Mouse (Mus musculus) lung, postnatal 36 days (tissue): Measurements from ENCODE around the gene Add1.
A peak's percentile ranks its signal among the peaks of the same experiment; 100 is the strongest.

Experiments
- DNase-seq: peaks from one replicate; pipeline ENCODE4 v3.0.0; 2022; ENCODE audit warnings: mixed read lengths

The Add1 gene

GRCm38 (mm10) chr5:34573268-34574221 lies at the start of gene Add1:
TSS of gene Add1 (plus strand) at chr5:34573664.
- DNase-seq = peak; percentile 97

DNA sequence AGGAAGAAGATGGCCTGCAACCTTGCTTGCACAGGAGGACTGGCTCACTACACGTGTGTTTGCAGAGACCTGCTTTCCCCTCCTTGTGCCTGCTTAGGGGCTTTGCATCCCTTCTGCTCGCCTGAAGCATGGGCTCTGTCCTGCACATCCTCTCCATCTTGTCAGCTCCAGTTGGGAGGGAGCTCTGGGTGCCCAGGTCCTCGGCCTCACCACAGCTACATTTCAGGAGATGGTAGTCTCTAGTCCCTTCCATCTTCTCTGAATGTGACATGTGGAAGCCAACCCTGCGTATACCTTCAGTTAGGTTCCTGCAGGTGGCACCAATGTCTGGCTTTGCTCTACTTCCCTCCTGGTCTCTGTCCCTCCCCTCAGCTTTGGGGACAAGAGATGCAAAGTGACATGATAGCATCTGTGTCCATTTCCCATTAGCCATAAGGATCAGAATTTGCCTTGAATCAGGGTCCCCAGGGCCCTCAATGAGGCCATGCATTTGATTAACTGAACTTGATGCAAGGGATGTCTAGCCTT lies 49.4 kb upstream of the Add1 start:
- DNase-seq = no peak

- no peak for DNase-seq
Measured at GRCm38 (mm10) chr5:34524511-34524910, 49.0 kb upstream of the Add1 start.

- peak; percentile 98 for DNase-seq
Measured at GRCm38 (mm10) chr5:34525663-34526476, 47.6 kb upstream of the Add1 start, which contains the start of gene Sh3bp2. TSS of gene Sh3bp2 (plus strand) at chr5:34525838.

GRCm38 (mm10) chr5:34526477-34526775 lies 47.0 kb upstream of the Add1 start:
- no peak for DNase-seq

DNA sequence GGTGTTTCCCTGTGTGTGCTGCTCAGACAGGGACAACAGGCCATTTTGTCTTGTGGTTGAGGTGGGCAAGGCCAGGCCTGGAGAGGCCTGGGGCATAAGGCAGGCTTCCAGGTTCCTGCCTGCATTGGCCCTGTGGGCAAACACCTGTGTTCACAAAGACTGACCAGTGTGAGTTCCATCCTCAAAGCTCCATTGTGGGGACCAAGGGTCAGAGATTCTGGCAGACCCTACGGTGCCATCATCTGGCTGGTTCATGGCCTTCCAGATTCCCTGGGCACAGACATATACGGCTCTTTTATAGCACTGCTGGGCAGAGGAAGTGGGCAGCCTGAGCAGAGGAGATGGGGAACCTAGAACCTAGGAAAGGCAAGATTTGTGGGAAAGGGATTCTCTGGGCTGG lies 46.1 kb upstream of the Add1 start:
- no peak for DNase-seq

- no peak for DNase-seq
Measured at GRCm38 (mm10) chr5:34528724-34529123, 44.7 kb upstream of the Add1 start.

DNA sequence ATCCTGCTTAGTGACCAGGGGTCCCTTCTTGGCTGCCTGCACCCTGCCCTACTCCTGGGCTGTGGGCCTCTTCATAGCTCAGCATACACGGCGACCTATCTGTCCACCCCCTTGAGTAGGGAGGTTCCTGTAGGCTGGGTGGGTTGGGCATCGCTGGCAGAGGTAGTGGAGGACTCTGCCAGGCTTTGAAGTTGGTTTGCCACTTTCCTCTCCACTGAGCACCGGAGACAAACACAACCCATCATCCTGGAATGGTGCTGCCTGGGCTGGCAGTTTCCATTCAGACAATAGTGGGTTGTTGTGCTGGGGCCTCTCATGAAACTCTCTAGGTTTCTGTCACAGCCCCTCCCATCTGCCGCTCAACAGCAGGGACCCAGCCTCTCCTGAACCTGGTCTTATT lies 43.3 kb upstream of the Add1 start:
- DNase-seq = no peak

GRCm38 (mm10) chr5:34530687-34531086 lies 42.8 kb upstream of the Add1 start:
- no peak for DNase-seq

DNA sequence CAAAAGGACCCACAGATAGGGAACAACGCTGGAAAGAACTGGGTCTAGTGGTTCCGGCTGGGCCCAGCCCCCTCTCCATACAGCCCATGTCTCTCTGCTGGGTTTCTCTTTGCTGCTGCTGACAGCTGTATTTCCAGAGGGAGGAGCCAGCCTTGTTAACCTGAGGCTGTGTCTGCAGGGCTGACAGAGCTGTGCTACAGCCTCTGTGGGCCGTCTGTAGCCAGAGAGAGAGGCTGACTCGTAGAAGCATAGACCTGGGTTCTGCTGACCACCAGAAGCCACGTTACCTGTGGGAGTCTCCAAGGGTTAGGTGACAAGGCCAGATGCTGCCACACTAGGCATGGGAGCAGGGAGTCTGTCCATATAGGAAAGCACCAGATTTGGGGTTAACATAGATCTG lies 40.4 kb upstream of the Add1 start:
- no peak for DNase-seq

GRCm38 (mm10) chr5:34533820-34534219 lies 39.6 kb upstream of the Add1 start:
- DNase-seq = peak; percentile 53

DNA sequence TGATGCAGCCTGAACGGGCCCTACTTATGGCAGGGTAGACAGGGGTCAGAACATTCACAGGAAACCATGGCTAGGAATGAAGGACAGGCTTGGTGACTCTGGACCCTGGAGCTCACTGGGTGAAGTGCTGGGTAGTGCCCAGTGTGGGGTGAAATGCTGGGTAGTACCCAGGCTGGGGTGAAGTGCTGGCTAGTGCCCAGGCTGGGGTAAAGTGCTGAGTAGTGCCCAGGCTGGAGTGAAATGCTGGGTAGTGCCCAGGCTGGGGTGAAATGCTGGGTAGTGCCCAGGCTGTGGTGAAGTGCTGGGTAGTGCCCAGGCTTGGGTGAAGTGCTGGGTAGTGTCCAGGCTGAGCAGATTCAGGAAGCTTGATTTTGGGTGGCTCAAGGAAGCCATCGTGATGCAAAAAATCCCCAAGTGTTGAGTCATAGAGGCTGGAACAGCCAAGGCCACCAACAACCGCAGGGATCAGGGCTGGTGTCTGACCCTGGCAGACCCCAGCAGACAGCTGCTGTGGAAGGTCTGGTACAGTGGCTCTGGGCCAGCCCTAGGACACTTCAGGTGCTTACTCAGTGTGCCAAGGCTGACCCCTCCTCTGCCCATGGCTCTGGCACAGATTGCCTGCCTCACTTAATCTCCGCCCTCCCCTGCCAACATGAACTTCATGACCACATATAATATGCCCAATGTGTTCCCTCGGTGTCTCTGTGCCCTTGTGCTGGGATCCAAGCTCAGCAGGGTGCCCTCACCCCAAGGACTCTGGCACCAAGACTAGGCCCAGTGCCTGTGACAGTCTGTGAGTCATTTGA lies 38.5 kb upstream of the Add1 start:
- peak; percentile 62 for DNase-seq

DNA sequence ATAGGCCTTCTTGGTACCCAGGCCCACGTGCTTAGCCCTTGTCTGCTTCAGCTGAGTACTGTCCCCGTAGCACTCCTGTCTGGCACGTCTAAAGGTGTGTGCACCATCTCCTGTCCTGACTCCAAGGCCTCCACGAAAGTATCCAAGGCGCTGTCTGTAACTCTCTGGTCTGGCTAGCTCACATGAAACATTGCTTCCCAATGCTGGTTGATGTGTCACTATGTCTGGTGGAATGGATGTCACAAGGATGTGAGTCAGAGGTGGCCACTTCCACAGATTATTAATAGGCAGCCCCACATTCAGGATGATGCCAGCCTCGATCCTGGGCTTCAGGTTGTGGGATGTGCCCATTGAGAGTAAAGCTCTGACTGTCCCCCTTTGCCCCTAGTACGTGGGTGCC lies 37.6 kb upstream of the Add1 start:
- DNase-seq = no peak

GRCm38 (mm10) chr5:34538079-34538478 lies 35.4 kb upstream of the Add1 start:
- DNase-seq = no peak

DNA sequence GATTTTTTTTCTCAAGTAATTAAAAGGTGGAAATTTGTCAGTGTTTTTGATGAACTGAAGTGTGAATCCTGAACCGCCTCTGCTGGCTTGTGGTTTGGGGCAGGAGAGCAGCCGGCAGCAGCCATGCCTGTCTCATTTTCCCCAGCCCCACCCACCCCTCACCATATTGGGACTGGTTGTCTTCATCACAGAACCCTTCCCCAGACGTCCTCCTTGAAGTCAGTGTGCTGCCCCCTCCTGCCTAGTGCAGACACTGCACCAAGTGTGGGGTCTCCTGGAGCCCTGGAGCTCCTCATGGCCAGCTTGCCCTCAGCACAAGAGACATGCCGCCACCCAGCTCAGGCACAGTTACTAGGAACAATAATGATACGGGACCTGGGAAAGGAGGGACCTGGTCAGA lies 34.9 kb upstream of the Add1 start:
- peak; percentile 73 for DNase-seq

DNA sequence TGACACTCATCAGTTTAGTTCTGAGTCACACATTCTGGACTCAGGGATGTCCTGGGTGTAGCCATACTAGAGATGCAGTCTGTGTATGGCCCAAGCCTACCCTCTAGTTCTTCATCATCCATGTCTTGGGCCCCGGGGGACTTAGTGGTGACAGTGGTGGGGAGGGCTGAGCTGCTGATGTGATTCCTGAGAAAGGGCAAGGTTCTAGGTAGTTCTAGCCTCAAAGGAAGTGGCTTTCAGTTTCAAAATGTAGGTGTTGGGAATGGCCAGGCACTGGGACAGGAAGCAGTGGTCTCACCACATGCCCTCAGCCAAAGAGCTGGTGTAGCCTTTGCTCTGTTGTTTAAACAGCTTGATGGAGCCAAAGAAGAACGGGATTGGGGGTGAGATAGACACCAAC lies 34.3 kb upstream of the Add1 start:
- DNase-seq = no peak

DNA sequence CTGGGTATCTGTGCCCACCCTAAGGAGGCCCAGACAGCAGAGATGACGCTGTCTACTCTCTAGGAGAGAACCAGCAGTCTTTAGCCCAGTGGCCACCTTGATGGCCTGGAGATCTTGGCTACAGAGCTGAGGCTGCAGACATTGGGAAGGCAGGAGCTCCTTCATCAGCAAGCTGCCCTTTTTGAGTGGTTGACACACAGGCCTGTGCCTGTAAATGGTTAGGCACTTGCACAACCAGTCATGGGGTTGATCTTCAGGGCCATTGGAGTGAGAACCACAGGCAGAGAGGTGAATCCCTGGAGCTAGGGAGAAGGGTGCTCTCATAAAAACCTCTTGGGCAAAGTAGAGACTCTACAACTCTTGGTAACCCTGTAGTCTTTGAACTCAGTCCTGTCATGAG lies 31.3 kb upstream of the Add1 start:
- DNase-seq = no peak

GRCm38 (mm10) chr5:34543114-34543513 lies 30.4 kb upstream of the Add1 start:
- no peak for DNase-seq

GRCm38 (mm10) chr5:34547410-34547809 lies 26.1 kb upstream of the Add1 start:
- peak; percentile 75 for DNase-seq

GRCm38 (mm10) chr5:34549135-34549482 lies 24.4 kb upstream of the Add1 start:
- DNase-seq = no peak

GRCm38 (mm10) chr5:34549483-34550221 lies 23.8 kb upstream of the Add1 start:
- peak; percentile 59 for DNase-seq

GRCm38 (mm10) chr5:34550251-34550650 lies 23.2 kb upstream of the Add1 start:
- DNase-seq = no peak
